Mouse (Mus musculus): ENCODE measurements around the gene Srp9. TPM values are rescaled to one million over a fixed set of nuclear protein-coding genes. Genes with fewer than 3 reads are reported as not detected.

Gene Srp9
- polyA plus RNA-seq, 1 experiment from 2014 or later = 215 TPM

DNA sequence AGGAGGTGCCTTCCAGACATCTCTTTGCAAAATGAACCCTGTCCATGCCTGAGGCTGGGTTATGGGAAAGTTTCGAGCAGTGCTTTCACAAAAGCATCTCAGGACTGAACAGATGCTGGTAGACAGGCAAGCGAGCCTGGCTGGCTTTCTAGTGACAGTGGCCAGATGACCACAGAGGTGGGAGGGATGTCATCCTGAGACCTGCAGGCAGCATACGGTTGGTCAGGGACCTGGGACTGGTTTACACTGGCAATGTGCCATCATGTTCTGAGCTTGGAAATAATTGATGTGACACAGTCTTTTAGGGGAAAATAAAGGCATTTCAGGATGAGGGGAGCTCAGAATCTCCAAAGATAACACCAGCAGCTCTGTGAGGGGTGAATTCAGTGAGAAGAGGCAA, 19.5 kb upstream of the Srp9 start:
- no peak overlapping the region for H3K4me3 ChIP-seq (ENCODE audit: low read depth, low read length)
- TF ChIP-seq EP300 (optimal IDR thresholded peaks at IDR 0.05) (no peak), CTCF (IDR thresholded peaks at IDR 0.05; ENCODE audit: low read depth) (no peak)
- no peak overlapping the region for H3K9ac ChIP-seq (ENCODE audit: low read length)
- WGBS = 42% methylated on average over 3 of the region's 3 CpGs
- no peaks in the 10 kb centered on the region for H3K9me3 ChIP-seq (ENCODE audit: control insufficient read depth, low read length)
- no peaks in the 10 kb centered on the region for H3K27me3 ChIP-seq (ENCODE audit: control insufficient read depth, insufficient read depth, low read length)
- no peaks in the 10 kb centered on the region for H3K36me3 ChIP-seq (ENCODE audit: control insufficient read depth, insufficient read depth, low read length)
- DNase-seq (ENCODE audit: low spot score) = no peak
- ATAC-seq (ENCODE audit: low FRiP score, low TSS enrichment) = no peak
- no peak overlapping the region for H3K27ac ChIP-seq (replicated peaks)
- no peak overlapping the region for H3K4me2 ChIP-seq (replicated peaks; ENCODE audit: low read depth)
- no peaks in the 10 kb centered on the region for H3K4me1 ChIP-seq (replicated peaks; ENCODE audit: control insufficient read depth, insufficient read depth)

DNA sequence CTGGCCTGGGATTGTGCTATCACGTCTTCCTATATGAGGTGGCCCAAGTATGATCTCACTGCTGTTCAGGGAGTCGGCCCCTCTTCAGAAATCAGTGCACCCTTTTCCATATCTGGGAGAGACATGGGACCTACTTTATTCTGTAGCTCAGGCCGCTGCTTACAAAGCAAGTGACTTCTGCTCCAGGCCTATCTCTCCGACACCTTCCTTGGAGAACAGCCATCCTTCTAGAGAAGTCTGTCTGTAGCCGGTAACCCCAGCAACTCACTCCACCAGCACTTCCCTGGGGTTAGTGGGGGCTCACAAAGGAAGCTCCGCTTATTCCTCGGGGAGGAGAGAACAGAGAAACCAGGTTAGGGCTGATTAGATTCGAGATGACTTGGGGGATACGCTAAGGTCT, 17.3 kb upstream of the Srp9 start:
- H3K4me2 ChIP-seq (replicated peaks; ENCODE audit: low read depth) = no peak overlapping the region
- H3K4me3 ChIP-seq (ENCODE audit: low read depth, low read length) = no peak overlapping the region
- H3K36me3 ChIP-seq (ENCODE audit: control insufficient read depth, insufficient read depth, low read length) = no peaks in the 10 kb centered on the region
- H3K9me3 ChIP-seq (ENCODE audit: control insufficient read depth, low read length) = no peaks in the 10 kb centered on the region
- DNase-seq (ENCODE audit: low spot score) = no peak
- TF ChIP-seq EP300 (optimal IDR thresholded peaks at IDR 0.05) (no peak), CTCF (IDR thresholded peaks at IDR 0.05; ENCODE audit: low read depth) (no peak)
- H3K27me3 ChIP-seq (ENCODE audit: control insufficient read depth, insufficient read depth, low read length) = no peaks in the 10 kb centered on the region
- WGBS = 82% methylated on average over 9 of the region's 9 CpGs
- peaks cover 4% of the 10 kb centered on the region; the same call in 1 of the 2 replicates for H3K4me1 ChIP-seq (replicated peaks; ENCODE audit: control insufficient read depth, insufficient read depth)
- H3K27ac ChIP-seq (replicated peaks) = no peak overlapping the region
- no peak for ATAC-seq (ENCODE audit: low FRiP score, low TSS enrichment)
- 0 out of 2 replicates have a peak overlapping the region, but pooled peaks have one; percentile 31 for H3K9ac ChIP-seq (ENCODE audit: low read length)

DNA sequence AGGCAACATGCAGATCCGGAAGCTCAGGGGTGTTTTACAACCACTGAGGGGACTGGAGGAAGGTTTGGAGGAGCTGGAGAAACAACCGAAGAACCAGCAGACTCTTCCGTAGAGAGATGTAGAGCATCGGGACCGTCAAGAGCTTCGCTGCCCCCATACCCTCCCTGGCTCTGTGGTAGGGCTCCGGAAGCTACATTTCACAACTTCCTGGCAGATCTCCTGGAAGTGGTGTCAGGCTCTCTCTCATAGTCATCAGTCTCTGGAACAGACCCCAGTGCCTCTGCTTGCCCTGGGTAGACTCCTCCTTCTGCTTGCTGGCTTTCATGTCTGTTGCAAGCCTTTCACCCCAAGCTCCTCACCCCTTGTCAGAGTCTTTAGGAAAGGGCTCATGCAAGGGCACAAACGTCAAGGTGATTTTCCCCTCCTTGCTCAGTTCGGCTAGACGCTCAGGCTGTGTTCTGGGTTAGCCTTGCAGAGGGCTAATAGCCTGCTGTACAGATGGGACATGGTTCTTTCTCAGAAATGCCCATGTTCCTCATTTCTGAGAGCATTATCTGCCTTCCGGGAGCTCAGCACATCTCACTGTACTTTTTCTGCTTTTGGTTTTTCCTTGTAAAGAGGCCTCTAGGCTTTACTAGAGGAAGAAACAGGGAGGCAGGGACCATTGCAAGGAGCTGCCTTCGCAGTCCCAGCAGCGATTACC, 16.0 kb upstream of the Srp9 start:
- H3K36me3 ChIP-seq (ENCODE audit: control insufficient read depth, insufficient read depth, low read length) = no peaks in the 10 kb centered on the region
- H3K9ac ChIP-seq (ENCODE audit: low read length) = no peak overlapping the region
- ATAC-seq (ENCODE audit: low FRiP score, low TSS enrichment) = no peak; the same call in 1 of the 2 replicates
- H3K27me3 ChIP-seq (ENCODE audit: control insufficient read depth, insufficient read depth, low read length) = no peaks in the 10 kb centered on the region
- H3K27ac ChIP-seq (replicated peaks) = peak overlapping the region; percentile 56; the same call in 1 of the 2 replicates
- H3K4me1 ChIP-seq (replicated peaks; ENCODE audit: control insufficient read depth, insufficient read depth) = peaks cover 4% of the 10 kb centered on the region; the same call in 1 of the 2 replicates
- no peak overlapping the region for H3K4me2 ChIP-seq (replicated peaks; ENCODE audit: low read depth)
- H3K9me3 ChIP-seq (ENCODE audit: control insufficient read depth, low read length) = no peaks in the 10 kb centered on the region
- H3K4me3 ChIP-seq (ENCODE audit: low read depth, low read length) = no peak overlapping the region
- 53% methylated on average over 13 of the region's 13 CpGs for WGBS
- TF ChIP-seq EP300 (optimal IDR thresholded peaks at IDR 0.05) (no peak), CTCF (IDR thresholded peaks at IDR 0.05; ENCODE audit: low read depth) (no peak)
- no peak for DNase-seq (ENCODE audit: low spot score)

DNA sequence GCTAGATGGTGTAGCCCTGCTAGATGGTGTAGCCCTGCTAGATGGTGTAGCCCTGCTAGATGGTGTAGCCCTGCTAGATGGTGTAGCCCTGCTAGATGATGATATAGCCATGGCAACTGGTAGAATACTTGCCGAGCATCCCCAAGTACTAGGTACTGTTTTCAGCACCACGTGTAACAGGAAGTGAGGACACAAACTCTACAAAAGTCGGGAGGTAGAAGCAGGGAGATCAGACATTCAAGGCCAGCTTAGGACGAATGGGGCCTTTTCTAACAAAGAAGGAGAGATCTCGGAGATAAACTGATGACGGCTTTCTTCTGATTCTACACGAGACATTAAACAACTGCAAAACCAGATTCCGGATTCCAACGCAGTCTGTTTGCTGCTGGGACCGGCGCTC, 14.4 kb upstream of the Srp9 start:
- H3K9me3 ChIP-seq (ENCODE audit: control insufficient read depth, low read length) = no peaks in the 10 kb centered on the region
- DNase-seq (ENCODE audit: low spot score) (no peak), ATAC-seq (ENCODE audit: low FRiP score, low TSS enrichment) (no peak)
- WGBS = 82% methylated on average over 11 of the region's 11 CpGs
- H3K27me3 ChIP-seq (ENCODE audit: control insufficient read depth, insufficient read depth, low read length) = no peaks in the 10 kb centered on the region
- no peak overlapping the region for H3K4me3 ChIP-seq (ENCODE audit: low read depth, low read length)
- no peak overlapping the region for H3K27ac ChIP-seq (replicated peaks)
- H3K4me2 ChIP-seq (replicated peaks; ENCODE audit: low read depth) = no peak overlapping the region
- no peaks in the 10 kb centered on the region for H3K36me3 ChIP-seq (ENCODE audit: control insufficient read depth, insufficient read depth, low read length)
- H3K4me1 ChIP-seq (replicated peaks; ENCODE audit: control insufficient read depth, insufficient read depth) = peaks cover 4% of the 10 kb centered on the region; the same call in 1 of the 2 replicates
- TF ChIP-seq EP300 (optimal IDR thresholded peaks at IDR 0.05) = no peak
- TF ChIP-seq CTCF (IDR thresholded peaks at IDR 0.05; ENCODE audit: low read depth) = no peak
- no peak overlapping the region for H3K9ac ChIP-seq (ENCODE audit: low read length)

DNA sequence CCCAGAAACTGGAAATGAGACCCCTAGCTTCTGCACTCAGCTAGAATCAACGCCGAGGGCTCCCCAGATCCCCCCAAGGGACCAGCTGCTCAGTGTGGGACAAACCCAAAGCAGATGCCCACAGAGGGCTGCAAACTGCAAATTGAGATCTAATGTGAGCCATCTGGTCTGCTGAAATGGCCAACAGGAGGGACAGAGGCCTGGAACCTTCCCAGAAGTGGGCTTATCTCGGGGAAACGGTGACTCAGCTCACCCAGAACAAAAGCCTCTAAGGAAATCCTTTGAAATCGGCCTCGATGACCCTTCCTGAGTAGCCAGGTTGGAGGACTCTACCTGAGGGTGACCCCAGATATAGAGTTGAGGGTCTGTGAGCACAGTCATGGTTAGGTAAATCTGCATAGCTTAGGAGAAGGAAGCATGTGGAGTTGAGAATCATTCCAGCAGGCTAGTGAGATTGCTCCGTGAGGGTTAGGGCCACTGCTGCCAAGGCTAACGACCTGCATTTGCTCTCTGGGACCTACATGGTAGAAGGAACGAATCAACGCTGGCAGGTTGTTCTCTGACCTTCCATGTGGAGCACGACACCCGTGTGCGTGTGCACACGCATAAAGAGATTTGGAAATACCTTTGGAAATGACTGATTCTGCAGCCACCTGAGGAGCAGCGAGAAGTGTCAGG, 13.7 kb upstream of the Srp9 start:
- no peak for TF ChIP-seq CTCF (IDR thresholded peaks at IDR 0.05; ENCODE audit: low read depth)
- TF ChIP-seq EP300 (optimal IDR thresholded peaks at IDR 0.05) = no peak
- Histone ChIP-seq H3K36me3 (ENCODE audit: control insufficient read depth, insufficient read depth, low read length) (no peaks in the 10 kb centered on the region), H3K9ac (ENCODE audit: low read length) (no peak overlapping the region), H3K27me3 (ENCODE audit: control insufficient read depth, insufficient read depth, low read length) (no peaks in the 10 kb centered on the region), H3K27ac (replicated peaks) (peak overlapping the region; percentile 35; the same call in 1 of the 2 replicates), H3K9me3 (ENCODE audit: control insufficient read depth, low read length) (no peaks in the 10 kb centered on the region), H3K4me3 (ENCODE audit: low read depth, low read length) (no peak overlapping the region), H3K4me1 (replicated peaks; ENCODE audit: control insufficient read depth, insufficient read depth) (peaks cover 4% of the 10 kb centered on the region; the same call in 1 of the 2 replicates), H3K4me2 (replicated peaks; ENCODE audit: low read depth) (no peak overlapping the region)
- ATAC-seq (ENCODE audit: low FRiP score, low TSS enrichment) = no peak
- peak; percentile 50 for DNase-seq (ENCODE audit: low spot score)
- 58% methylated on average over 15 of the region's 15 CpGs for WGBS
